ENCODE assay signal across 9 mouse cellular contexts in genomic region chr5:113167733-113168132, GRCm38 (mm10). TPM values are rescaled to one million over a fixed set of nuclear protein-coding genes. Genes with fewer than 3 reads are reported as not detected.
A peak's percentile ranks its signal among the peaks of the same experiment; 100 is the strongest.
DNase-seq lines count a peak whose midpoint lies in the region; ATAC-seq and TF ChIP-seq lines count a peak whose summit lies in the region.
"Had no signal": no experiment of that assay in that cellular context is flagged by ENCODE, and none has a peak within 500 bp of the region (broad histone marks: within the 10 kb centered on the region; RNA-seq: fewer than 3 reads in every experiment).

No protein-coding gene starts in this region.

- H3K4me1 ChIP-seq in cerebellum, adult 2 months (ENCODE audit: control insufficient read depth, insufficient read depth, low read length), result peaks cover 6% of the 10 kb centered on the region; the same call in 1 of the 2 replicates
- peaks cover 23% of the 10 kb centered on the region for H3K4me1 ChIP-seq in kidney, embryonic 16.5 days (ENCODE audit: insufficient read depth, low read length)

- no peak for TF ChIP-seq POLR2A in cerebellum, adult 2 months (IDR thresholded peaks at IDR 0.05; ENCODE audit: borderline replicate concordance, insufficient read depth, low read length)

- H3K9ac ChIP-seq in kidney, embryonic 16.5 days (replicated peaks; ENCODE audit: low read length), result no peak overlapping the region

- no peak overlapping the region for H3K27ac ChIP-seq in cerebellum, adult 2 months (ENCODE audit: insufficient read depth, low read length)
- H3K27ac ChIP-seq in kidney, embryonic 16.5 days (ENCODE audit: low read length), result no peak overlapping the region

- no peaks in the 10 kb centered on the region for H3K27me3 ChIP-seq in cerebellum, adult 2 months (ENCODE audit: control insufficient read depth, insufficient read depth, low read length)
- no peaks in the 10 kb centered on the region for H3K27me3 ChIP-seq in kidney, embryonic 16.5 days (ENCODE audit: insufficient read depth, low read length)

- ATAC-seq in kidney, embryonic 16.5 days (ENCODE audit: low FRiP score, low TSS enrichment), result no peak

- no peak overlapping the region for H3K4me3 ChIP-seq in cerebellum, adult 2 months (replicated peaks; ENCODE audit: insufficient read depth, low read depth, low read length)
- no peak overlapping the region for H3K4me3 ChIP-seq in kidney, embryonic 16.5 days (ENCODE audit: low read length)

- no peak overlapping the region for H3K4me2 ChIP-seq in kidney, embryonic 16.5 days (replicated peaks; ENCODE audit: low read depth, low read length)

- H3K36me3 ChIP-seq in kidney, embryonic 16.5 days (ENCODE audit: insufficient read depth, low read length), result 0 out of 2 replicates have a peak, but pooled peaks cover 2% of the 10 kb centered on the region

- WGBS in cerebellum, adult 2 months, result 50% methylated on average over 2 of the region's 2 CpGs
- 50% methylated on average over 2 of the region's 2 CpGs for WGBS in kidney, embryonic 16.5 days

- DNase-seq in cerebellum, adult 2 months, result no peak
- DNase-seq in cerebellum, adult 9-11 months, result no peak
- peak; percentile 79 for DNase-seq in kidney, postnatal 10 days
- DNase-seq in urinary bladder, postnatal 14 days (ENCODE audit: low spot score), result peak; percentile 57
- no peak for DNase-seq in urinary bladder, postnatal 10 days (ENCODE audit: low spot score)
- peak; percentile 60 for DNase-seq in retina, postnatal 1 day
- no peak for DNase-seq in ovary, postnatal 14 days (ENCODE audit: low spot score)

- TF ChIP-seq CTCF in cerebellum, adult 2 months (IDR thresholded peaks at IDR 0.05; ENCODE audit: borderline replicate concordance, insufficient read depth, low read depth, low read length), result peak; percentile 52; the same call in 1 of the 2 replicates

- no peaks in the 10 kb centered on the region for H3K9me3 ChIP-seq in kidney, embryonic 16.5 days (ENCODE audit: low read length)

RNA-seq across cellular contexts. Expression of gene 2900026A02Rik, which starts 53.3 kb away (rescaled TPM):
- polyA plus RNA-seq in cerebellum, adult 2 months (2012; rRNA removed), result 4.9 and 5.2 TPM in 2 replicates
- 7.2 and 7.9 TPM in 2 replicates for polyA plus RNA-seq in kidney, embryonic 16.5 days (2015; fragmentation: Nextera tagmentation; extraction: Ambion mirVana)

RNA-seq across cellular contexts. Expression of gene Tmem211, which starts 59.0 kb away (rescaled TPM):
- polyA plus RNA-seq in cerebellum, adult 2 months (2012; rRNA removed), result 0.10 and 0.18 TPM in 2 replicates
- polyA plus RNA-seq in kidney, embryonic 16.5 days (2015; fragmentation: Nextera tagmentation; extraction: Ambion mirVana), result 0.09 TPM in 1 of 2 replicates, not detected in the other
- polyA plus RNA-seq: neural tube, embryonic 11.5 days had no signal

Comparison
In these comparisons a context has a peak if more than half of its experiments do, and no peak if none do; other contexts are left out.
1. DNase-seq: peak in kidney, postnatal 10 days (single experiment), urinary bladder, postnatal 14 days (single experiment) and retina, postnatal 1 day (single experiment); none in cerebellum, adult 2 months (0 of 2), cerebellum, adult 9-11 months (single experiment), urinary bladder, postnatal 10 days (single experiment) and ovary, postnatal 14 days (single experiment).